Mouse (Mus musculus) stomach, embryonic 15.5 days (tissue): ENCODE data around the gene Net1. TPM values are rescaled to one million over a fixed set of nuclear protein-coding genes. Genes with fewer than 3 reads are reported as not detected.
"Not testable (repeated sequence)": the region's sequence is repeated elsewhere in the genome, so short reads cannot be mapped to it uniquely, and the experiment has no call there.

Experiments used
- ATAC-seq: fragments of 200-750 bp; cut with Nextera tagmentation; 2 replicates; pipeline ENCODE4 v1.8.0; 2017; ENCODE audit warnings: low read depth, moderate number of reproducible peaks, moderate TSS enrichment; ENCODE audit not compliant: insufficient read depth, low FRiP score
- H3K27ac ChIP-seq: fragments of 300-500 bp; sonication (generic); 2 replicates; pipeline ENCODE4 v1.5.1; 2015; ENCODE audit warnings: mild to moderate bottlenecking, inconsistent platforms
- H3K27me3 ChIP-seq: fragments of 300-500 bp; sonication (generic); replicated peaks from 2 replicates; pipeline ENCODE4 v1.6.1; 2015; ENCODE audit warnings: inconsistent platforms
- H3K36me3 ChIP-seq: fragments of 300-500 bp; sonication (generic); 2 replicates; pipeline ENCODE4 v1.6.1; 2015; ENCODE audit warnings: inconsistent platforms
- H3K4me1 ChIP-seq: fragments of 300-500 bp; sonication (generic); 2 replicates; pipeline ENCODE4 v1.6.1; 2015; ENCODE audit warnings: inconsistent platforms
- H3K4me2 ChIP-seq: fragments of 300-500 bp; sonication (generic); 2 replicates; pipeline ENCODE4 v1.6.1; 2015; ENCODE audit warnings: mild to moderate bottlenecking, inconsistent platforms
- H3K4me3 ChIP-seq: fragments of 300-500 bp; sonication (generic); replicated peaks from 2 replicates; pipeline ENCODE4 v1.5.1; 2015; ENCODE audit warnings: inconsistent platforms
- H3K9ac ChIP-seq: fragments of 300-500 bp; sonication (generic); 2 replicates; pipeline ENCODE4 v1.6.1; 2015; ENCODE audit warnings: inconsistent platforms
- H3K9me3 ChIP-seq: fragments of 300-500 bp; sonication (generic); 2 replicates; pipeline ENCODE4 v1.6.1; 2016; ENCODE audit warnings: inconsistent platforms
- WGBS: fragments of 180-500 bp; shearing (Covaris S2); methylation state at CpG from one replicate; pipeline ENCODE4 v1.1.7; 2015; 5-methylcytosine and 5-hydroxymethylcytosine counted together
- polyA plus RNA-seq: library from polyadenylated mRNA; unstranded; fragments of >200 nt; fragmentation: Nextera tagmentation; extraction: Ambion mirVana; gene quantifications from 2 replicates; pipeline ENCODE4 v1.2.1, GENCODE M21; 2015

The Net1 gene
- polyA plus RNA-seq, 1 experiment from 2014 or later, result 104 TPM

- H3K9ac ChIP-seq, result no peak overlapping the region
- H3K4me2 ChIP-seq, result no peak overlapping the region
- peaks cover 9% of the 10 kb centered on the region for H3K36me3 ChIP-seq
- H3K27me3 ChIP-seq, result no peaks in the 10 kb centered on the region
- H3K27ac ChIP-seq, result no peak overlapping the region
- 65% methylated on average over 6 of the region's 6 CpGs for WGBS
- H3K4me3 ChIP-seq, result no peak overlapping the region
- no peak for ATAC-seq
- no peaks in the 10 kb centered on the region for H3K9me3 ChIP-seq
- no peaks in the 10 kb centered on the region for H3K4me1 ChIP-seq
Observed at GRCm38 (mm10) chr13:3907151-3907696, 10.8 kb downstream of the Net1 start.

DNA sequence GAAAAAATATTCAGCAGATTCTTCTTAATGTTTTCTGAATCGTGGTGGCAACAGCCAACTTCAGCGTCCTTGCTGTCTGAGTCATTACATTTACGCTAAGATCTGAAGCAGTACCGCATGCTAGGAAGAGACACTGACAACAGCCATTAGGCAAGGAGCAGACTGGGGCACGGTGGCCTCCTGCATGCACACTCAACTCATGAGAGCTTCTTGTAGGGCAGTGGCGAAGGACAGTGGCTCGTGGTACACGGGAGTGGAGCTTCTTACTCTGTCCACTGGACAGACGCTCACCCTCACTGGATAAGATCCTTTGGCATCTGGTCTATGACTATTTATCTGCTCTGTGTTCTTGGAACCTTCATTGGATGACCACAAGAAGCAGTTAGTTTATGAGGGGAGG lies 18.7 kb downstream of the Net1 start:
- Histone ChIP-seq H3K27ac (no peak overlapping the region), H3K27me3 (no peaks in the 10 kb centered on the region), H3K4me1 (no peaks in the 10 kb centered on the region), H3K9me3 (no peaks in the 10 kb centered on the region), H3K9ac (no peak overlapping the region), H3K36me3 (0 out of 2 replicates have a peak, but pooled peaks cover 4% of the 10 kb centered on the region), H3K4me2 (no peak overlapping the region), H3K4me3 (no peak overlapping the region)
- 89% methylated on average over 9 of the region's 9 CpGs for WGBS
- ATAC-seq, result no peak

DNA sequence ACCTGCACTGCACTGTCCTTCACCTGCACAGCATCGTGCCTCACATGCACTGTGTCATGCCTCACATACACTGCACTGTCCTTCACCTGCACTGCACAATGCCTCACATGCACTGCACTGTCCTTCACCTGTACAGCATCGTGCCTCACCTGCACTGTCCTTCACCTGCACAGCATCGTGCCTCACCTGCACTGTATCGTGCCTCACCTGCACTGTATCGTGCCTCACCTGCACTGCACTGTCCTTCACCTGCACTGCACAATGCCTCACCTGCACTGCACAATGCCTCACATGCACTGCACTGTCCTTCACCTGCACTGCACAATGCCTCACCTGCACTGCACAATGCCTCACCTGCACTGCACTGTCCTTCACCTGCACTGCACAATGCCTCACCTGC lies 19.8 kb downstream of the Net1 start:
- not testable (repeated sequence) for H3K9ac ChIP-seq, ATAC-seq, H3K4me3 ChIP-seq, H3K4me1 ChIP-seq, H3K27me3 ChIP-seq, H3K36me3 ChIP-seq, H3K9me3 ChIP-seq, H3K27ac ChIP-seq, H3K4me2 ChIP-seq
- 94% methylated on average over 5 of the region's 5 CpGs for WGBS

GRCm38 (mm10) chr13:3896913-3897312 lies 21.1 kb downstream of the Net1 start:
- ATAC-seq, result no peak
- Histone ChIP-seq H3K4me3 (no peak overlapping the region), H3K4me2 (no peak overlapping the region), H3K9me3 (no peaks in the 10 kb centered on the region), H3K9ac (no peak overlapping the region), H3K36me3 (no peaks in the 10 kb centered on the region), H3K4me1 (no peaks in the 10 kb centered on the region), H3K27ac (no peak overlapping the region), H3K27me3 (no peaks in the 10 kb centered on the region)
- 27% methylated on average over 5 of the region's 5 CpGs for WGBS

DNA sequence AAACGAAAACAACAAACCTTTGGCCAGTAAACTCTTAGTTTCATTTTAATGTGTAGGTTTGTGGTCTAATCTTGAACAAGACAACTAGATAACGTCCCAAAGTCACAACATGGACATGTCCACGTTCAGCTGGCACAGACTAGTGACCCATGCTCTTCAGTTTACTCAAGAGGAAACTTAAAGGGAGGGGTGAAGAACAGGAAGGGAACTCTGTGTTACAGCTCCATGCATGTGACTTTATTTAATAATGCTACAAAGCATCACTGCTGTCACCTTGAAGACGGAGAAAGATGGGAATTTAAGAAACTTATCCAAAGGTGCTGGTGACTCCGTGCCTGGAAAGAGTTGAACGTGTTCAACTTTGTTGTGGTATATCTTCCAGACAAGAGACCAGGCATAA lies 22.0 kb downstream of the Net1 start:
- no peaks in the 10 kb centered on the region for H3K36me3 ChIP-seq
- H3K27ac ChIP-seq, result no peak overlapping the region
- no peaks in the 10 kb centered on the region for H3K27me3 ChIP-seq
- no peak overlapping the region for H3K4me2 ChIP-seq
- H3K9me3 ChIP-seq, result no peaks in the 10 kb centered on the region
- ATAC-seq, result no peak
- no peak overlapping the region for H3K4me3 ChIP-seq
- no peak overlapping the region for H3K9ac ChIP-seq
- WGBS, result 84% methylated on average over 6 of the region's 6 CpGs
- no peaks in the 10 kb centered on the region for H3K4me1 ChIP-seq

DNA sequence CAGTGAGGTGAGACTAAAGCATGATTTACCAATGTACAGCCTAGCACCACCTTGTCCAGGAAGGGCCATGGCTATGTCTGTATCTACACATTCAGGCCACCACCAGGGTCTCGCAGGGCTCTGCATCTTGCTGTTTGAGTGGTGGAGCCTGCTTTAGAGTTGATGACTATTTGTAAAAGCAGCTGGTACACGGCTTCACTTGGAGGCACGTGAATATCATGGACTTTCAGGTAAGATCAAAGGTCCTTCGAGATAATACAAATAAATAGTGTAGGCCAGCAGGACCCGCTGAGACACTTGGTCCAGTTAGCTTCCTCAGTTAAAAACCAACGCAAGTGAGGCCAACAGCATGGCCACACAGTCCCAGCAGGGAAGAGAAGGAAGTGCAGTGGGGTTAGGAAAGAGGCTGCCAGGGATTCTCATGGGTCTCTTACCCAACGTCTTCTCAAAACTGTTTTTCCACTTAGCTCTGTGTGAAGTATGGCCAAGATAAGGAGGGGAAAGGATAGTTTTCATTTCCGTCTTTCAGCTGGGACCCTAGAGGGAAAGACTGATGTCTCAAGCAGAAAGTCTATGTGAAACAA lies 22.5 kb downstream of the Net1 start:
- no peak overlapping the region for H3K4me3 ChIP-seq
- H3K9ac ChIP-seq, result no peak overlapping the region
- no peak overlapping the region for H3K4me2 ChIP-seq
- H3K27me3 ChIP-seq, result no peaks in the 10 kb centered on the region
- no peaks in the 10 kb centered on the region for H3K4me1 ChIP-seq
- H3K27ac ChIP-seq, result no peak overlapping the region
- H3K9me3 ChIP-seq, result no peaks in the 10 kb centered on the region
- H3K36me3 ChIP-seq, result no peaks in the 10 kb centered on the region
- no peak for ATAC-seq
- 71% methylated on average over 8 of the region's 8 CpGs for WGBS

- 72% methylated on average over 8 of the region's 8 CpGs for WGBS
- Histone ChIP-seq H3K9me3 (no peaks in the 10 kb centered on the region), H3K4me3 (no peak overlapping the region), H3K36me3 (no peaks in the 10 kb centered on the region), H3K27ac (no peak overlapping the region), H3K4me2 (no peak overlapping the region), H3K9ac (no peak overlapping the region), H3K4me1 (no peaks in the 10 kb centered on the region), H3K27me3 (no peaks in the 10 kb centered on the region)
- ATAC-seq, result no peak
Observed at GRCm38 (mm10) chr13:3894549-3894948, 23.5 kb downstream of the Net1 start.

- Histone ChIP-seq H3K4me3 (peak overlapping the region; percentile 62), H3K4me1 (no peaks in the 10 kb centered on the region), H3K9ac (peak overlapping the region; percentile 59; the same call in 1 of the 2 replicates), H3K27ac (peak overlapping the region; percentile 86), H3K9me3 (no peaks in the 10 kb centered on the region), H3K36me3 (peaks cover 2% of the 10 kb centered on the region; the same call in 1 of the 2 replicates), H3K4me2 (peak overlapping the region; percentile 70), H3K27me3 (no peaks in the 10 kb centered on the region)
- ATAC-seq, result peak; percentile 98
- under 1% methylated on average over 35 of the region's 35 CpGs for WGBS
Observed at GRCm38 (mm10) chr13:3893126-3893734, 24.8 kb downstream of the Net1 start.

GRCm38 (mm10) chr13:3892601-3893000 lies 25.4 kb downstream of the Net1 start:
- Histone ChIP-seq H3K4me3 (peak overlapping the region; percentile 62), H3K27ac (peak overlapping the region; percentile 23; the same call in 1 of the 2 replicates), H3K36me3 (peaks cover 8% of the 10 kb centered on the region), H3K4me2 (peak overlapping the region; percentile 70), H3K27me3 (no peaks in the 10 kb centered on the region), H3K9ac (peak overlapping the region; percentile 59; the same call in 1 of the 2 replicates), H3K4me1 (no peaks in the 10 kb centered on the region), H3K9me3 (no peaks in the 10 kb centered on the region)
- 10% methylated on average over 7 of the region's 7 CpGs for WGBS
- ATAC-seq, result no peak

DNA sequence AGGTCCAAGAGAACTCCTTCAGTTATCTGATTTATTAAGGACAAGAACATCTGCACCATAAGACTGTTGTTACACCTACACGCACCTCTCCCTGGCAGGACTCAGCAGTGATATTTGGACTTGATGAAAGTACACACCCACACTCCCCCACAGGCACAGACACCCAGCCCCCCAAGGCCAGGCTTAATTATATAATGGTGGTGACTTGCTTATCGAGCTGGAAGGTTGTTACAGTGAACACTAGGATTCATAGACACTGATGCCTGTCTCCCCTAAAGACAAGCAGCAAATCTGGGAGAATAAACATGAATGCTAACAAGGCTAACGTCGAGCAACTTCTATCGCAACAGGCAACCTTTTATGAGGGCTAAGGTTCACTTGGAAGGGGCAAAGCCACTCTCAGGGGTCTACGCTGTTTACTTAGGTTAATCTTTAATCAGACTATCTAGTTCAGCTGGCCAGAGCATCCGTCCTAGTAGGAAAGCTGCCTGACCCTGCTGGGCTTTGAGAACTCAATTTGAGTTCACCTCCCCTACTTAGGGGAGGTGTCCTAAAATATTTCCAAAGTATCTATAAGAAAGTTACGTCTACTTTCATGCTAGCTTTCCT lies 26.4 kb downstream of the Net1 start:
- peak overlapping the region; percentile 62 for H3K4me3 ChIP-seq
- H3K4me2 ChIP-seq, result peak overlapping the region; percentile 70
- WGBS, result 31% methylated on average over 8 of the region's 8 CpGs
- no peaks in the 10 kb centered on the region for H3K9me3 ChIP-seq
- H3K27ac ChIP-seq, result 0 out of 2 replicates have a peak overlapping the region, but pooled peaks have one; percentile 8
- ATAC-seq, result no peak
- peak overlapping the region; percentile 17; the same call in 1 of the 2 replicates for H3K9ac ChIP-seq
- H3K4me1 ChIP-seq, result no peaks in the 10 kb centered on the region
- H3K36me3 ChIP-seq, result peaks cover 18% of the 10 kb centered on the region
- no peaks in the 10 kb centered on the region for H3K27me3 ChIP-seq

DNA sequence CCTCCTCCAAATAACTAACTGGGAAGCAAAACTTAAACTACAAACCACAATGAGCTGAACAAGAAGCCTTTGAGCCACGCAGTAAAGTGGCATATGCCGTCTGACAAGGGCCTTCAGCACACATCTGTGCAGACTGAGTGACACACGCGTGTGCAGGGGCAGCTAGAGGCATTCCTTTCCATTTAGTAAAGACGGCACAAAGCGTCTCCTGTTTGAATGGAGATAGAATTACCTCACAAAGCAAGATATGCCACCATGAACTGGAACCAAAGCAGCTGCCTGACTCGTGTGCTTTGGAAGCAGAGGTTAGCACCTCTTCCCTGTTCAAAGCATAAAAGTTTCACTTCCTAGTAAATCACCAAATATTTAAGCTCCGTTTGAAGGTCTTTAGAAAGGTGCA lies 28.0 kb downstream of the Net1 start:
- 0 out of 2 replicates have a peak overlapping the region, but pooled peaks have one; percentile 11 for H3K4me3 ChIP-seq

GRCm38 (mm10) chr13:3889111-3889510 lies 28.9 kb downstream of the Net1 start:
- no peaks in the 10 kb centered on the region for H3K4me1 ChIP-seq

More for the DNA sequence above, 28.0 kb downstream of the Net1 start:
- no peaks in the 10 kb centered on the region for H3K27me3 ChIP-seq
- WGBS, result 49% methylated on average over 8 of the region's 8 CpGs
- no peak overlapping the region for H3K27ac ChIP-seq
- no peaks in the 10 kb centered on the region for H3K4me1 ChIP-seq
- ATAC-seq, result no peak
- peaks cover 29% of the 10 kb centered on the region for H3K36me3 ChIP-seq
- peak overlapping the region; percentile 19; the same call in 1 of the 2 replicates for H3K4me2 ChIP-seq
- H3K9me3 ChIP-seq, result no peaks in the 10 kb centered on the region
- H3K9ac ChIP-seq, result no peak overlapping the region

More at GRCm38 (mm10) chr13:3889111-3889510, 28.9 kb downstream of the Net1 start:
- H3K4me2 ChIP-seq, result no peak overlapping the region
- no peak overlapping the region for H3K4me3 ChIP-seq
- H3K36me3 ChIP-seq, result peaks cover 31% of the 10 kb centered on the region
- no peaks in the 10 kb centered on the region for H3K27me3 ChIP-seq
- 92% methylated on average over 3 of the region's 3 CpGs for WGBS
- no peak for ATAC-seq
- H3K27ac ChIP-seq, result no peak overlapping the region
- H3K9me3 ChIP-seq, result no peaks in the 10 kb centered on the region
- no peak overlapping the region for H3K9ac ChIP-seq
